35 mouse cellular contexts compared by ENCODE assay signal in genomic region chr1:36658621-36659399, GRCm38 (mm10). TPM values are rescaled to one million over a fixed set of nuclear protein-coding genes. Genes with fewer than 3 reads are reported as not detected.
DNase-seq lines count a peak whose midpoint lies in the region; ATAC-seq and TF ChIP-seq lines count a peak whose summit lies in the region.
"Had no signal": no experiment of that assay in that cellular context is flagged by ENCODE, and none has a peak within 500 bp of the region (broad histone marks: within the 10 kb centered on the region; RNA-seq: fewer than 3 reads in every experiment).

No protein-coding gene starts in this region.

- H3K27me3 ChIP-seq in kidney, embryonic 16.5 days (ENCODE audit: insufficient read depth, low read length): no peaks in the 10 kb centered on the region
- H3K27me3 ChIP-seq in kidney, adult 2 months (replicated peaks; ENCODE audit: control insufficient read depth, insufficient read depth, low read length): no peaks in the 10 kb centered on the region
- H3K27me3 ChIP-seq in MEL (ENCODE audit: control insufficient read depth in 1 of 2, insufficient read depth in 2 of 2, low read length in 2 of 2): no peaks in the 10 kb centered on the region
- H3K27me3 ChIP-seq in intestine, embryonic 16.5 days (replicated peaks; ENCODE audit: control insufficient read depth, insufficient read depth, low read length): no peaks in the 10 kb centered on the region
- H3K27me3 ChIP-seq in stomach, embryonic 15.5 days (replicated peaks): no peaks in the 10 kb centered on the region
- H3K27me3 ChIP-seq: heart, embryonic 12.5 days; hindbrain, embryonic 15.5 days; neural tube, embryonic 15.5 days had no signal

- TF ChIP-seq EP300 in MEL (IDR thresholded peaks at IDR 0.05; ENCODE audit: low read depth in 1 of 2, low read length in 2 of 2): no peak

- H3K27ac ChIP-seq in kidney, embryonic 16.5 days (ENCODE audit: low read length): no peak overlapping the region
- H3K27ac ChIP-seq in kidney, adult 2 months (ENCODE audit: insufficient read depth, low read depth, low read length): no peak overlapping the region
- peak overlapping the region; percentile 72 for H3K27ac ChIP-seq in MEL (ENCODE audit: control insufficient read depth, low read depth, low read length)
- H3K27ac ChIP-seq in intestine, embryonic 16.5 days (ENCODE audit: low read length): 0 out of 2 replicates have a peak overlapping the region, but pooled peaks have one; percentile 15
- 0 out of 2 replicates have a peak overlapping the region, but pooled peaks have one; percentile 19 for H3K27ac ChIP-seq in stomach, embryonic 15.5 days
- H3K27ac ChIP-seq: heart, adult 2 months; hindbrain, embryonic 15.5 days; neural tube, embryonic 15.5 days had no signal

- no peaks in the 10 kb centered on the region for H3K4me1 ChIP-seq in kidney, embryonic 16.5 days (ENCODE audit: insufficient read depth, low read length)
- H3K4me1 ChIP-seq in kidney, adult 2 months (ENCODE audit: control insufficient read depth, insufficient read depth, low read length): no peaks in the 10 kb centered on the region
- peaks cover 20 to 29% of the 10 kb centered on the region in 2 experiments for H3K4me1 ChIP-seq in MEL (ENCODE audit: control insufficient read depth in 1 of 2, insufficient read depth in 2 of 2, low read length in 2 of 2)
- H3K4me1 ChIP-seq in intestine, embryonic 16.5 days (ENCODE audit: control insufficient read depth, insufficient read depth, low read length): peaks cover 8% of the 10 kb centered on the region; the same call in 1 of the 2 replicates
- no peaks in the 10 kb centered on the region for H3K4me1 ChIP-seq in stomach, embryonic 15.5 days
- H3K4me1 ChIP-seq: hindbrain, embryonic 15.5 days; neural tube, embryonic 15.5 days had no signal

- TF ChIP-seq RAD21 in MEL (IDR thresholded peaks at IDR 0.05; ENCODE audit: low read depth, low read length): no peak

- no peak overlapping the region for H3K4me2 ChIP-seq in kidney, embryonic 16.5 days (replicated peaks; ENCODE audit: low read depth, low read length)
- no peak overlapping the region for H3K4me2 ChIP-seq in intestine, embryonic 16.5 days (ENCODE audit: low read depth, low read length)
- H3K4me2 ChIP-seq in stomach, embryonic 15.5 days: no peak overlapping the region
- H3K4me2 ChIP-seq: heart, embryonic 12.5 days; hindbrain, embryonic 15.5 days; neural tube, embryonic 15.5 days had no signal

- H3K9me3 ChIP-seq in kidney, embryonic 16.5 days (ENCODE audit: low read length): no peaks in the 10 kb centered on the region
- H3K9me3 ChIP-seq in MEL (replicated peaks; ENCODE audit: insufficient read depth, low read length): no peaks in the 10 kb centered on the region
- H3K9me3 ChIP-seq in intestine, embryonic 16.5 days (ENCODE audit: control insufficient read depth, low read length): no peaks in the 10 kb centered on the region
- no peaks in the 10 kb centered on the region for H3K9me3 ChIP-seq in stomach, embryonic 15.5 days
- H3K9me3 ChIP-seq: heart, embryonic 12.5 days; hindbrain, embryonic 15.5 days; neural tube, embryonic 15.5 days had no signal

- no peaks in the 10 kb centered on the region for H3K79me2 ChIP-seq in MEL (ENCODE audit: control insufficient read depth, insufficient read depth, low read length, poor library complexity)

- H3K9ac ChIP-seq in kidney, embryonic 16.5 days (replicated peaks; ENCODE audit: low read length): no peak overlapping the region
- peak overlapping the region; percentile 26; the same call in 1 of the 2 replicates for H3K9ac ChIP-seq in MEL (ENCODE audit: control insufficient read depth, low read depth, low read length, poor library complexity, severe bottlenecking)
- H3K9ac ChIP-seq in intestine, embryonic 16.5 days (ENCODE audit: low read depth, low read length): no peak overlapping the region
- H3K9ac ChIP-seq in stomach, embryonic 15.5 days: no peak overlapping the region
- H3K9ac ChIP-seq: heart, embryonic 12.5 days; hindbrain, embryonic 15.5 days; neural tube, embryonic 15.5 days had no signal

- no peak for DNase-seq in kidney, adult 2 months
- peak; percentile 41 for DNase-seq in MEL (ENCODE audit: low read depth, low spot score)
- no peak for DNase-seq in adrenal gland, adult 18-20 months (ENCODE audit: low spot score in 2 of 2)
- no peak for DNase-seq in frontal cortex, postnatal 10 days (ENCODE audit: low spot score in 2 of 2)
- no peak for DNase-seq in thymus, postnatal 4 days
- DNase-seq: adrenal gland, postnatal 14 days; cerebellum, adult 11 months; cerebellum, adult 9-11 months; heart, adult 2 months; heart, postnatal 4 days; kidney, adult 11 months; kidney, postnatal 10 days; layer of hippocampus, adult 9-11 months; lung, adult 18-20 months; lung, postnatal 4 days; midbrain, embryonic 14.5 days; right cerebral cortex, postnatal 25 days; thymus, postnatal 36 days had no signal

- ATAC-seq in kidney, embryonic 16.5 days (ENCODE audit: low FRiP score, low TSS enrichment): peak; percentile 39; the same call in 1 of the 2 replicates
- peak; percentile 68; the same call in 1 of the 2 replicates for ATAC-seq in intestine, embryonic 16.5 days
- ATAC-seq in stomach, embryonic 15.5 days (ENCODE audit: insufficient read depth, low FRiP score, low read depth): peak; percentile 72
- ATAC-seq: CD4-positive, CD25-positive, alpha-beta regulatory T cell, adult 4 months; forebrain, embryonic 16.5 days; lung, postnatal 0 days had no signal

- 70% methylated on average over 7 of the region's 7 CpGs for WGBS in kidney, embryonic 16.5 days
- 86% methylated on average over 7 of the region's 7 CpGs for WGBS in kidney, adult 2 months
- WGBS in intestine, embryonic 16.5 days: 75% methylated on average over 7 of the region's 7 CpGs
- 64% methylated on average over 7 of the region's 7 CpGs for WGBS in stomach, embryonic 15.5 days

- TF ChIP-seq CTCF in kidney, adult 2 months (conservative IDR thresholded peaks at IDR 0.05; ENCODE audit: insufficient read depth, insufficient read length, low read depth, low read length): no peak
- TF ChIP-seq CTCF in MEL (IDR thresholded peaks at IDR 0.05 in 2 of 3, conservative IDR thresholded peaks at IDR 0.05 in 1 of 3; ENCODE audit: control insufficient read depth in 1 of 3, insufficient read depth in 1 of 3, low read depth in 2 of 3, low read length in 3 of 3, poor library complexity in 1 of 3, severe bottlenecking in 1 of 3): no peak

- H3K36me3 ChIP-seq in kidney, embryonic 16.5 days (ENCODE audit: insufficient read depth, low read length): no peaks in the 10 kb centered on the region
- H3K36me3 ChIP-seq in kidney, adult 2 months (ENCODE audit: control insufficient read depth, insufficient read depth, low read length): no peaks in the 10 kb centered on the region
- H3K36me3 ChIP-seq in MEL (ENCODE audit: control insufficient read depth in 1 of 2, insufficient read depth in 2 of 2, low read length in 2 of 2): peaks cover 0 to 25% of the 10 kb centered on the region in 2 experiments; a peak in 2 of 4 replicates
- no peaks in the 10 kb centered on the region for H3K36me3 ChIP-seq in intestine, embryonic 16.5 days (ENCODE audit: control insufficient read depth, insufficient read depth, low read length)
- H3K36me3 ChIP-seq in stomach, embryonic 15.5 days: no peaks in the 10 kb centered on the region
- H3K36me3 ChIP-seq: heart, embryonic 12.5 days; hindbrain, embryonic 15.5 days; neural tube, embryonic 15.5 days had no signal

- H3K4me3 ChIP-seq in kidney, embryonic 16.5 days (ENCODE audit: low read length): no peak overlapping the region
- no peak overlapping the region for H3K4me3 ChIP-seq in kidney, adult 2 months (ENCODE audit: insufficient read depth, low read depth, low read length)
- H3K4me3 ChIP-seq in MEL (ENCODE audit: control insufficient read depth in 1 of 2, insufficient read depth in 1 of 2, low read depth in 2 of 2, low read length in 2 of 2): peak overlapping the region in 1 of 2 experiments; percentile 8; a peak in 2 of 4 replicates
- no peak overlapping the region for H3K4me3 ChIP-seq in intestine, embryonic 16.5 days (ENCODE audit: low read length)
- H3K4me3 ChIP-seq in stomach, embryonic 15.5 days (replicated peaks): no peak overlapping the region
- H3K4me3 ChIP-seq: erythroblast, embryonic 14.5 days; heart, adult 2 months; heart, embryonic 12.5 days; hindbrain, embryonic 15.5 days; neural tube, embryonic 15.5 days had no signal

- no peak for TF ChIP-seq POLR2A in kidney, adult 2 months (IDR thresholded peaks at IDR 0.05; ENCODE audit: low read depth, low read length)
- TF ChIP-seq POLR2A in MEL (IDR thresholded peaks at IDR 0.05; ENCODE audit: control insufficient read depth in 1 of 2, insufficient read depth in 1 of 2, low read depth in 1 of 2, low read length in 2 of 2, poor library complexity in 1 of 2): no peak

RNA-seq across cellular contexts. Expression of gene Fam178b, which starts 24.2 kb away (rescaled TPM):
- 1.2 and 1.8 TPM in 2 replicates for polyA plus RNA-seq in kidney, embryonic 16.5 days (2015; fragmentation: Nextera tagmentation; extraction: Ambion mirVana)
- 0.35 and 1.1 TPM in 2 replicates for polyA plus RNA-seq in kidney, adult 2 months (2012; rRNA removed)
- 0.19 and 0.33 TPM in 2 replicates for total RNA-seq in MEL (2012; rRNA removed)
- polyA plus RNA-seq in MEL (2012; ENCODE audit: insufficient read depth in 1 of 2, insufficient read length in 2 of 2, low read depth in 1 of 2, low replicate concordance in 2 of 2, missing spikeins in 1 of 2): under 1 TPM in 1 of 2 experiments, not detected in 1; 0.29 TPM
- 0.54 and 0.73 TPM in 2 replicates for polyA plus RNA-seq in intestine, embryonic 16.5 days (2015; fragmentation: Nextera tagmentation; extraction: Ambion mirVana)
- 0.68 and 0.96 TPM in 2 replicates for polyA plus RNA-seq in stomach, embryonic 15.5 days (2015; fragmentation: Nextera tagmentation; extraction: Ambion mirVana)
- 1 to 10 TPM in 1 of 2 experiments, not detected in 1; 1.0 TPM for total RNA-seq in adrenal gland, adult 18-20 months (2021)
- total RNA-seq: adrenal gland, postnatal 14 days; monocyte, adult 5-6 weeks had no signal
- polyA plus RNA-seq: CD4-positive, CD25-positive, alpha-beta regulatory T cell, adult 4 months; forebrain, embryonic 11.5 days; forebrain, embryonic 16.5 days; hindbrain, embryonic 15.5 days had no signal

RNA-seq across cellular contexts. Expression of gene Cox5b, which starts 32.4 kb away (rescaled TPM):
- 681 and 722 TPM in 2 replicates for polyA plus RNA-seq in kidney, embryonic 16.5 days (2015; fragmentation: Nextera tagmentation; extraction: Ambion mirVana)
- polyA plus RNA-seq in kidney, adult 2 months (2012; rRNA removed): 1,291 and 1,565 TPM in 2 replicates
- total RNA-seq in MEL (2012; rRNA removed): 498 and 541 TPM in 2 replicates
- 1,000 to 10,000 TPM in 1 of 2 experiments, not detected in 1; 1,152 TPM for polyA plus RNA-seq in MEL (2012; ENCODE audit: insufficient read depth in 1 of 2, insufficient read length in 2 of 2, low read depth in 1 of 2, low replicate concordance in 2 of 2, missing spikeins in 1 of 2)
- polyA plus RNA-seq in intestine, embryonic 16.5 days (2015; fragmentation: Nextera tagmentation; extraction: Ambion mirVana): 940 and 946 TPM in 2 replicates
- polyA plus RNA-seq in stomach, embryonic 15.5 days (2015; fragmentation: Nextera tagmentation; extraction: Ambion mirVana): 638 and 681 TPM in 2 replicates
- 1,000 to 10,000 TPM in 1 of 2 experiments, 100 to 1,000 TPM in 1; 940 to 1,277 TPM for total RNA-seq in adrenal gland, adult 18-20 months (2021)

RNA-seq across cellular contexts. Expression of gene 4933424G06Rik, which starts 51.1 kb away (rescaled TPM):
- 0.26 TPM in 1 of 2 replicates, not detected in the other for polyA plus RNA-seq in kidney, embryonic 16.5 days (2015; fragmentation: Nextera tagmentation; extraction: Ambion mirVana)
- polyA plus RNA-seq in kidney, adult 2 months (2012; rRNA removed): not detected in 2 replicates
- not detected in 2 replicates for total RNA-seq in MEL (2012; rRNA removed)
- not detected for polyA plus RNA-seq in MEL (2012; ENCODE audit: insufficient read depth in 1 of 2, insufficient read length in 2 of 2, low read depth in 1 of 2, low replicate concordance in 2 of 2, missing spikeins in 1 of 2)
- 0.12 TPM in 1 of 2 replicates, not detected in the other for polyA plus RNA-seq in intestine, embryonic 16.5 days (2015; fragmentation: Nextera tagmentation; extraction: Ambion mirVana)
- polyA plus RNA-seq in stomach, embryonic 15.5 days (2015; fragmentation: Nextera tagmentation; extraction: Ambion mirVana): 0.19 TPM in 1 of 2 replicates, not detected in the other
- not detected for total RNA-seq in adrenal gland, adult 18-20 months (2021)
- total RNA-seq: adrenal gland, postnatal 14 days; gastrocnemius, postnatal 4 days; heart, adult 2 months; heart, postnatal 4 days; liver, adult 2 months; monocyte, adult 5-6 weeks had no signal
- polyA plus RNA-seq: CD4-positive, CD25-positive, alpha-beta regulatory T cell, adult 4 months; embryonic facial prominence, embryonic 14.5 days; erythroblast, embryonic 14.5 days; heart, adult 2 months; heart, embryonic 12.5 days; heart, postnatal 0 days; large intestine, adult 2 months; liver, adult 2 months had no signal

RNA-seq across cellular contexts. Expression of gene Actr1b, which starts 55.4 kb away (rescaled TPM):
- polyA plus RNA-seq in kidney, embryonic 16.5 days (2015; fragmentation: Nextera tagmentation; extraction: Ambion mirVana): 118 and 123 TPM in 2 replicates
- 130 and 141 TPM in 2 replicates for polyA plus RNA-seq in kidney, adult 2 months (2012; rRNA removed)
- total RNA-seq in MEL (2012; rRNA removed): 71.0 and 86.1 TPM in 2 replicates
- polyA plus RNA-seq in MEL (2012; ENCODE audit: insufficient read depth in 1 of 2, insufficient read length in 2 of 2, low read depth in 1 of 2, low replicate concordance in 2 of 2, missing spikeins in 1 of 2): 100 to 1,000 TPM in 1 of 2 experiments, not detected in 1; 106 TPM
- polyA plus RNA-seq in intestine, embryonic 16.5 days (2015; fragmentation: Nextera tagmentation; extraction: Ambion mirVana): 94.8 and 98.3 TPM in 2 replicates
- 85.4 and 96.2 TPM in 2 replicates for polyA plus RNA-seq in stomach, embryonic 15.5 days (2015; fragmentation: Nextera tagmentation; extraction: Ambion mirVana)
- total RNA-seq in adrenal gland, adult 18-20 months (2021): 100 to 1,000 TPM; 113 to 143 TPM

Comparison
In these comparisons a context has a peak if more than half of its experiments do, and no peak if none do; other contexts are left out.
1. H3K27ac ChIP-seq: peak in MEL (single experiment), intestine, embryonic 16.5 days (single experiment) and stomach, embryonic 15.5 days (single experiment); none in kidney, embryonic 16.5 days (single experiment) and kidney, adult 2 months (single experiment).
2. Peak in every context shown above with its lines, with median percentiles within 50 percentile points of each other: ATAC-seq.